In genomic region chr17:13681686-13682085, GRCm38 (mm10) we compare ENCODE assay signal across 8 mouse cellular contexts.
A peak's percentile ranks its signal among the peaks of the same experiment; 100 is the strongest.
DNase-seq lines count a peak whose midpoint lies in the region; ATAC-seq lines count a peak whose summit lies in the region.

No protein-coding gene starts in this region.

- no peak for ATAC-seq in heart, embryonic 13.5 days (ENCODE audit: extremely low read depth, insufficient number of reproducible peaks, low FRiP score, low TSS enrichment)
- no peak for ATAC-seq in midbrain, embryonic 11.5 days (ENCODE audit: low FRiP score)
- 0 out of 2 replicates have a peak, but pooled peaks have one; percentile 3 for ATAC-seq in forebrain, embryonic 16.5 days
- ATAC-seq in megakaryocyte-erythroid progenitor cell, adult 5-6 weeks (replicated peaks; ENCODE audit: low FRiP score, low TSS enrichment, poor library complexity, severe bottlenecking): no peak

- DNase-seq in heart, adult 8-10 months (ENCODE audit: low spot score): no peak
- no peak for DNase-seq in midbrain, embryonic 10.5 days (ENCODE audit: low spot score)
- no peak for DNase-seq in midbrain, embryonic 11.5 days (ENCODE audit: low spot score, missing footprints)
- peak; percentile 77 for DNase-seq in yolk sac, embryonic 10.5 days (ENCODE audit: low spot score)
- DNase-seq in cerebellum, adult 9-10 months: no peak

- H3K9me3 ChIP-seq in heart, embryonic 13.5 days: no peaks in the 10 kb centered on the region
- H3K9me3 ChIP-seq in midbrain, embryonic 10.5 days (replicated peaks): no peaks in the 10 kb centered on the region
- H3K9me3 ChIP-seq in midbrain, embryonic 11.5 days (ENCODE audit: control insufficient read depth, low read length): no peaks in the 10 kb centered on the region
- no peaks in the 10 kb centered on the region for H3K9me3 ChIP-seq in forebrain, embryonic 16.5 days (ENCODE audit: control insufficient read depth, low read length)

- 87% methylated on average over 5 of the region's 6 CpGs for WGBS in heart, embryonic 13.5 days
- 90% methylated on average over 5 of the region's 6 CpGs for WGBS in midbrain, embryonic 10.5 days
- 89% methylated on average over 4 of the region's 6 CpGs for WGBS in midbrain, embryonic 11.5 days
- WGBS in forebrain, embryonic 16.5 days: 86% methylated on average over 6 of the region's 6 CpGs

- H3K9ac ChIP-seq in heart, embryonic 13.5 days: no peak overlapping the region
- no peak overlapping the region for H3K9ac ChIP-seq in midbrain, embryonic 11.5 days (ENCODE audit: low read length)
- H3K9ac ChIP-seq in forebrain, embryonic 16.5 days (replicated peaks; ENCODE audit: low read depth, low read length): no peak overlapping the region

- H3K27ac ChIP-seq in heart, embryonic 13.5 days (replicated peaks): peak overlapping the region; percentile 95
- peak overlapping the region; percentile 86 for H3K27ac ChIP-seq in midbrain, embryonic 10.5 days (replicated peaks)
- no peak overlapping the region for H3K27ac ChIP-seq in midbrain, embryonic 11.5 days (ENCODE audit: low read depth, low read length)
- H3K27ac ChIP-seq in forebrain, embryonic 16.5 days (ENCODE audit: low read length): peak overlapping the region; percentile 56

- no peaks in the 10 kb centered on the region for H3K36me3 ChIP-seq in heart, embryonic 13.5 days
- no peaks in the 10 kb centered on the region for H3K36me3 ChIP-seq in midbrain, embryonic 10.5 days
- no peaks in the 10 kb centered on the region for H3K36me3 ChIP-seq in midbrain, embryonic 11.5 days (ENCODE audit: control insufficient read depth, insufficient read depth, low read length)
- H3K36me3 ChIP-seq in forebrain, embryonic 16.5 days (ENCODE audit: control insufficient read depth, insufficient read depth): no peaks in the 10 kb centered on the region

- no peaks in the 10 kb centered on the region for H3K27me3 ChIP-seq in heart, embryonic 13.5 days (replicated peaks)
- H3K27me3 ChIP-seq in midbrain, embryonic 10.5 days (ENCODE audit: low read depth, poor library complexity, severe bottlenecking): no peaks in the 10 kb centered on the region
- no peaks in the 10 kb centered on the region for H3K27me3 ChIP-seq in midbrain, embryonic 11.5 days (ENCODE audit: control insufficient read depth, insufficient read depth, low read length)
- no peaks in the 10 kb centered on the region for H3K27me3 ChIP-seq in forebrain, embryonic 16.5 days (replicated peaks; ENCODE audit: control insufficient read depth, insufficient read depth, low read length)

- peak overlapping the region; percentile 65 for H3K4me2 ChIP-seq in heart, embryonic 13.5 days
- H3K4me2 ChIP-seq in midbrain, embryonic 11.5 days: no peak overlapping the region
- peak overlapping the region; percentile 16; the same call in 1 of the 2 replicates for H3K4me2 ChIP-seq in forebrain, embryonic 16.5 days (ENCODE audit: low read length)

- H3K4me1 ChIP-seq in heart, embryonic 13.5 days: peaks cover 59% of the 10 kb centered on the region
- H3K4me1 ChIP-seq in midbrain, embryonic 10.5 days: peaks cover 61% of the 10 kb centered on the region
- peaks cover 18% of the 10 kb centered on the region for H3K4me1 ChIP-seq in midbrain, embryonic 11.5 days (ENCODE audit: control insufficient read depth, insufficient read depth, low read length)
- H3K4me1 ChIP-seq in forebrain, embryonic 16.5 days (replicated peaks; ENCODE audit: control insufficient read depth, insufficient read depth, low read length): peaks cover 33% of the 10 kb centered on the region

- H3K4me3 ChIP-seq in heart, embryonic 13.5 days: peak overlapping the region; percentile 50; the same call in 1 of the 2 replicates
- 0 out of 2 replicates have a peak overlapping the region, but pooled peaks have one; percentile 45 for H3K4me3 ChIP-seq in midbrain, embryonic 10.5 days
- no peak overlapping the region for H3K4me3 ChIP-seq in midbrain, embryonic 11.5 days (ENCODE audit: low read depth, low read length)
- H3K4me3 ChIP-seq in forebrain, embryonic 16.5 days (replicated peaks; ENCODE audit: low read length): no peak overlapping the region

Comparison
In these comparisons a context has a peak if more than half of its experiments do, and no peak if none do; other contexts are left out.
1. H3K4me3 ChIP-seq: peak in heart, embryonic 13.5 days (single experiment) and midbrain, embryonic 10.5 days (single experiment); none in midbrain, embryonic 11.5 days (single experiment) and forebrain, embryonic 16.5 days (single experiment).